ENCODE assay signal across 10 mouse cellular contexts in the genomic region with DNA sequence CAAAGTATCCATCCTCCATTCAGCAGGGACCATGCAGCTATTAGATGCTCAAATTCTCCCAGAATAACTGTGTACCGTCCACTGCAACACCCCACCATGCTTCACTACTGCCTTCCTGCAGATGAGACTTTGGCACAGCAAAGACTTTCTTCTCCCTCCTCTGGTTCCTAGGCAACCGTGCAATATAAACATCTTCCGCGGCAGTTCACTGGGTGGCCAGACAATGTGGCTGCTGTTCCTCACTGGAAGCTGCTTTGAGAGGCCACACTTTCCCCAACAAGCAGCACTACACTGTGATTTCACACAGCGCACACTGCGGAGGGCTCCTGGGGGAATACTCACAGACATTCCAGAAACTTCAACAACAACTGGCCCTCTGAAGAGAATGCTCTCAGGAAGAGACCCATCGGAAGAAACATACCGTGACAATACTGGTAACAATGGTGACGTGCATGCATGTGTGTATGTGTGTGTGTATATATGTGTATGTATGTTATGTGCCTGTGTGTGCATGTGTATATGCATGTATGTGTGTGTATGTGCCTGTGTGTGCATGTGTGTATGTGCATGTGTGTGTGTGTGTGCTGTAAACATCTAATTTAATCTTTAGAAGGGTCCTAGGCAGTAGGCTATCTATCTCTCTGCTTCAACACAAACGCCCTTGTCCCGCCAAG. TPM values are rescaled to one million over a fixed set of nuclear protein-coding genes. Genes with fewer than 3 reads are reported as not detected.
DNase-seq lines count a peak whose midpoint lies in the region; ATAC-seq lines count a peak whose summit lies in the region.
"Had no signal": no experiment of that assay in that cellular context is flagged by ENCODE, and none has a peak within 500 bp of the region (broad histone marks: within the 10 kb centered on the region; RNA-seq: fewer than 3 reads in every experiment).

No protein-coding gene starts in this region.

- H3K4me1 ChIP-seq in megakaryocyte, embryonic 14.5 days: no peaks in the 10 kb centered on the region
- H3K4me1 ChIP-seq in heart, embryonic 16.5 days (ENCODE audit: control insufficient read depth, insufficient read depth, low read length): peaks cover 3% of the 10 kb centered on the region; the same call in 1 of the 2 replicates
- H3K4me1 ChIP-seq in neural tube, embryonic 13.5 days (replicated peaks): peaks cover 14% of the 10 kb centered on the region

- H3K36me3 ChIP-seq in megakaryocyte, embryonic 14.5 days (replicated peaks; ENCODE audit: low read length): peaks cover 18% of the 10 kb centered on the region
- no peaks in the 10 kb centered on the region for H3K36me3 ChIP-seq in heart, embryonic 16.5 days (ENCODE audit: control insufficient read depth, insufficient read depth)
- no peaks in the 10 kb centered on the region for H3K36me3 ChIP-seq in neural tube, embryonic 13.5 days

- peaks cover 4% of the 10 kb centered on the region; the same call in 1 of the 2 replicates for H3K9me3 ChIP-seq in megakaryocyte, embryonic 14.5 days
- H3K9me3 ChIP-seq in heart, embryonic 16.5 days (replicated peaks; ENCODE audit: control insufficient read depth, low read length): no peaks in the 10 kb centered on the region
- H3K9me3 ChIP-seq in neural tube, embryonic 13.5 days: no peaks in the 10 kb centered on the region

- DNase-seq in left cerebral cortex, postnatal 25 days (ENCODE audit: low spot score in 2 of 2): peak; percentile 48 to 51
- DNase-seq in thymus, postnatal 14 days: no peak
- DNase-seq in spleen, postnatal 14 days (ENCODE audit: low spot score in 2 of 2): no peak
- no peak for DNase-seq in cerebellum, adult 9-11 months

- no peak overlapping the region for H3K27ac ChIP-seq in heart, embryonic 16.5 days (ENCODE audit: low read length)
- peak overlapping the region; percentile 42; the same call in 1 of the 2 replicates for H3K27ac ChIP-seq in neural tube, embryonic 13.5 days (replicated peaks)

- intact Hi-C loops in left cerebral cortex, postnatal 25 days (cut with DNase I): no loop called here

- no peak overlapping the region for H3K9ac ChIP-seq in heart, embryonic 16.5 days (ENCODE audit: low read length)
- no peak overlapping the region for H3K9ac ChIP-seq in neural tube, embryonic 13.5 days

- no peak overlapping the region for H3K4me2 ChIP-seq in heart, embryonic 16.5 days (ENCODE audit: low read depth, low read length)
- peak overlapping the region; percentile 14; the same call in 1 of the 2 replicates for H3K4me2 ChIP-seq in neural tube, embryonic 13.5 days

- WGBS in heart, embryonic 16.5 days: 21% methylated on average over 11 of the region's 11 CpGs
- 19% methylated on average over 11 of the region's 11 CpGs for WGBS in neural tube, embryonic 13.5 days

- peak overlapping the region; percentile 30 for H3K4me3 ChIP-seq in megakaryocyte, embryonic 14.5 days (replicated peaks)
- H3K4me3 ChIP-seq in heart, embryonic 16.5 days (ENCODE audit: low read length): no peak overlapping the region
- H3K4me3 ChIP-seq in neural tube, embryonic 13.5 days: no peak overlapping the region

- no peak for ATAC-seq in megakaryocyte, adult 5-6 weeks (ENCODE audit: poor library complexity, severe bottlenecking)
- ATAC-seq in heart, embryonic 16.5 days (replicated peaks; ENCODE audit: extremely low read depth, insufficient read depth, low FRiP score): peak; percentile 67
- ATAC-seq in neural tube, embryonic 13.5 days (ENCODE audit: low read depth): peak; percentile 84
- ATAC-seq: Patski had no signal

- H3K27me3 ChIP-seq in megakaryocyte, embryonic 14.5 days (replicated peaks): peaks cover 1% of the 10 kb centered on the region
- no peaks in the 10 kb centered on the region for H3K27me3 ChIP-seq in heart, embryonic 16.5 days (ENCODE audit: control insufficient read depth, insufficient read depth, low read length)
- H3K27me3 ChIP-seq in neural tube, embryonic 13.5 days: no peaks in the 10 kb centered on the region
- H3K27me3 ChIP-seq: Patski had no signal

RNA-seq across cellular contexts. Expression of a gene that starts 13.0 kb away (rescaled TPM):
- 0.89 TPM in 1 of 2 replicates, not detected in the other for polyA plus RNA-seq in megakaryocyte, embryonic 14.5 days (2012; ENCODE audit: insufficient read depth, low replicate concordance)
- 2.3 and 3.1 TPM in 2 replicates for total RNA-seq in megakaryocyte, adult 5-6 weeks (2015)
- total RNA-seq in megakaryocyte, adult 5-6 weeks (2017): 3.3 and 4.1 TPM in 2 replicates
- polyA plus RNA-seq in heart, embryonic 16.5 days (2015; fragmentation: Nextera tagmentation; extraction: Ambion mirVana): 0.85 and 1.2 TPM in 2 replicates
- 1 to 10 TPM; 4.8 to 5.2 TPM for total RNA-seq in left cerebral cortex, postnatal 25 days (2021)
- 1.2 and 1.4 TPM in 2 replicates for polyA plus RNA-seq in neural tube, embryonic 13.5 days (2015; fragmentation: Nextera tagmentation; extraction: Ambion mirVana)

RNA-seq across cellular contexts. Expression of a gene that starts 41.2 kb away (rescaled TPM):
- polyA plus RNA-seq in megakaryocyte, embryonic 14.5 days (2012; ENCODE audit: insufficient read depth, low replicate concordance): not detected in 2 replicates
- total RNA-seq in megakaryocyte, adult 5-6 weeks (2015): 0.84 TPM in 1 of 2 replicates, not detected in the other
- not detected in 2 replicates for total RNA-seq in megakaryocyte, adult 5-6 weeks (2017)
- polyA plus RNA-seq in heart, embryonic 16.5 days (2015; fragmentation: Nextera tagmentation; extraction: Ambion mirVana): 0.17 and 0.19 TPM in 2 replicates
- under 1 TPM in 1 of 2 experiments, not detected in 1; 0.55 TPM for total RNA-seq in left cerebral cortex, postnatal 25 days (2021)
- 0.29 TPM in 1 of 2 replicates, not detected in the other for polyA plus RNA-seq in neural tube, embryonic 13.5 days (2015; fragmentation: Nextera tagmentation; extraction: Ambion mirVana)
- polyA plus RNA-seq: heart, embryonic 14.5 days had no signal

Comparison
In these comparisons a context has a peak if more than half of its experiments do, and no peak if none do; other contexts are left out.
1. DNase-seq: peak in left cerebral cortex, postnatal 25 days (2 of 2); none in thymus, postnatal 14 days (single experiment), spleen, postnatal 14 days (0 of 2) and cerebellum, adult 9-11 months (single experiment).